Mouse (Mus musculus): ENCODE data around the gene Ppp1r3g. TPM values are rescaled to one million over a fixed set of nuclear protein-coding genes. Genes with fewer than 3 reads are reported as not detected.
A peak's percentile ranks its signal among the peaks of the same experiment; 100 is the strongest.
"Not testable (repeated sequence)": the region's sequence is repeated elsewhere in the genome, so short reads cannot be mapped to it uniquely, and the experiment has no call there.

The Ppp1r3g gene
- polyA plus RNA-seq, 1 experiment = 0.29 TPM

DNA sequence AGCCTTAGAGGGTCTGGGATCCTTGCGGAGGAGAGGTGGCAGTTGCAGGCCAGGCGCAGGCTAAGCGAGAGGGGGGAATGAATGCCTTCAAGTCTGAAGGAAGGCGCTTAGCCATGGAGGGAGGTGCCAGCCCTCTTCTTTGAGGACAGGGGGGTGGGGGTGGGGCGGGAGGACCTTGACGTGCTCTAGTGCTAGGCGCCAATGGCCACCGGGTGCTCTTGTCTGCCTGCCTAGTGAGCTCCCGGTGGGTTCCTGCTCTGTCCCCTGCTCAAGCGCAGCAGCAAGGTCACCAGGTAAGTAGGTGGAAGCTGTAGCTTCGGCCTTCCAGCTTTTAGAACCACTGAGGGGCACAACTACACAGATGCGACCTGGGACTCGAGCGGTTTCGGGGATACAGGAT is 9.1 kb downstream of the Ppp1r3g start:
- peak; percentile 38 for DNase-seq (ENCODE audit: low read depth)

DNA sequence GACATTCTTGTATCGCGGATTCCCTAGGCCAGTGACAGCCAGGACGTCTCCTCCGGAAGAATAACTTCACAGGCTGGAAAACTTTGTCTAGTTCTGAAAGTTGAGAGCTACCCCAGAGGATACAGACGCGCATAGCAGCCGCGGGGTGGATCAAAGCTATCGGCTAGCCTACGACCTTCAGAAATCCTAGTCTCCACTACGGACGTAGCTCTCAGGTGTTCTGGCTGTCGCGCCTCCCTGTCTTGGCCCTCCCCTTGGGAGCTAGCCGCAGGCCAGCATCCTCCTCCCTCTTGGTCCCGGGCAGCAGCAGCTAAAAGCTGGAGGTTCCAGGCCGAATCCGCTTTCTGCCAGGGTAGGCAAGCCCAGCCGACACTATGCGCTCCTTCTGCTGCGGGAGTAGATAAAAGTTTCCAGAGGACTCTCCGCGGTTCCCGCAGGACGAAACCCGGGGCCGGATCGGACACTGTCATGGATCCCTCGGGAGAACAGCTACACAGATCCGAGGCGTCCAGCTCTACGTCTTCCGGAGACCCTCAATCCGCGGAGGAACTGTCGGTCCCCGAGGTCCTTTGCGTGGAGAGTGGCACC is 9.6 kb downstream of the Ppp1r3g start:
- no peak for DNase-seq (ENCODE audit: low read depth)
- TF ChIP-seq POLR2A (IDR thresholded peaks at IDR 0.05; ENCODE audit: borderline replicate concordance, extremely low read depth, insufficient read depth, insufficient read length, poor library complexity, severe bottlenecking) = no peak
- TF ChIP-seq CTCF (IDR thresholded peaks at IDR 0.05; ENCODE audit: borderline replicate concordance, extremely low read depth, insufficient read depth, insufficient read length) = peak; percentile 4; the same call in 1 of the 2 replicates

More for the DNA sequence above, 9.1 kb downstream of the Ppp1r3g start:
- TF ChIP-seq CTCF (IDR thresholded peaks at IDR 0.05; ENCODE audit: borderline replicate concordance, extremely low read depth, insufficient read depth, insufficient read length) (no peak), POLR2A (IDR thresholded peaks at IDR 0.05; ENCODE audit: borderline replicate concordance, extremely low read depth, insufficient read depth, insufficient read length, poor library complexity, severe bottlenecking) (no peak)

DNA sequence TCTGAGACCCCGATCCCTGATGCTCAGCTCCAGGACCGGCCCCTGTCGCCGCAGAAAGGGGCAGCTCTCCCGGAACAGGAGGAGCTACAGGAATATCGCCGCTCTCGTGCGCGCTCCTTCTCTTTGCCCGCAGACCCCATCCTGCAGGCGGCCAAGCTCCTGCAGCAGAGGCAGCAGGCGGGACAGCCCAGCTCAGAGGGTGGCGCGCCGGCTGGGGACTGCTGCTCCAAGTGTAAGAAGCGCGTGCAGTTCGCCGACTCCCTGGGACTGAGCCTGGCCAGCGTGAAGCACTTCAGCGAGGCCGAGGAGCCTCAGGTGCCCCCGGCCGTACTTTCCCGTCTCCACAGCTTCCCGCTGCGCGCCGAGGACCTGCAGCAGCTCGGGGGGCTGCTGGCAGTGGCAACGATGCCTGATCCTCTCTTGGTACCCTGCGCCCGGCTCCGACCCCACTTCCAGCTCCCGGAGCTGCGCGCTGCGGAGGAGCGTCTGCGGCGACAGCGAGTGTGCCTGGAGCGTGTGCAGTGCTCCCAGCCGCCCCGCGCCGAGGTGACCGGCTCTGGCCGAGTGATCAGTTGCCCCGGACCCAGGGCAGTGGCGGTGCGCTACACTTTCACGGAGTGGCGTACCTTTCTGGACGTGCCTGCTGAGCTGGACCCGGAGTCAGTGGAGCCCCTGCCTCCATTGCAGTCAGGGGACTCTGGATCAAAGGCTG is 10.2 kb downstream of the Ppp1r3g start:
- no peak for TF ChIP-seq POLR2A (IDR thresholded peaks at IDR 0.05; ENCODE audit: borderline replicate concordance, extremely low read depth, insufficient read depth, insufficient read length, poor library complexity, severe bottlenecking)
- peak; percentile 77 for DNase-seq (ENCODE audit: low read depth)

- peak; percentile 35 for DNase-seq (ENCODE audit: low read depth)
- TF ChIP-seq CTCF (IDR thresholded peaks at IDR 0.05; ENCODE audit: borderline replicate concordance, extremely low read depth, insufficient read depth, insufficient read length) (no peak), POLR2A (IDR thresholded peaks at IDR 0.05; ENCODE audit: borderline replicate concordance, extremely low read depth, insufficient read depth, insufficient read length, poor library complexity, severe bottlenecking) (no peak)
Observed at GRCm38 (mm10) chr13:35969431-35969721, 10.7 kb downstream of the Ppp1r3g start.

DNA sequence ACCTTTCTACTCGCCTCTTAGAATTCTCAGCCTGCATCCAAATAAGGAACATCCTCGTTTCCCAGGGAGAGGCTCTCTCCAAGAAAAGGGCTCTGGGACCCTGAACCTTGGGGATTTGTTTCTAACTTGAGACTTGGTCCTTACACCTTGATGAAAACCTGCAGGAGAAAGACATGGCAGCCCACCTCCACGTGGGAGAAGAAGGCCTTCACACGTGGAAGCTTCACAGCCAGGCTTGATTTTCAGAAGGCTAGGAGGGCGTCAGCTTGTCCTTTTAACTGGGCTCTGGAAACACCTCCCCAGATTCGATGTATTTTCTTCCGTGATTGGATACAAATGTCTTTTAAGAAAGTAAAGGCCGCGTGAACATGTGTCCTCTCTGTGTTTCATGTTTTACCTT is 11.2 kb downstream of the Ppp1r3g start:
- TF ChIP-seq CTCF (IDR thresholded peaks at IDR 0.05; ENCODE audit: borderline replicate concordance, extremely low read depth, insufficient read depth, insufficient read length) (no peak), POLR2A (IDR thresholded peaks at IDR 0.05; ENCODE audit: borderline replicate concordance, extremely low read depth, insufficient read depth, insufficient read length, poor library complexity, severe bottlenecking) (no peak)
- DNase-seq (ENCODE audit: low read depth) = no peak

DNA sequence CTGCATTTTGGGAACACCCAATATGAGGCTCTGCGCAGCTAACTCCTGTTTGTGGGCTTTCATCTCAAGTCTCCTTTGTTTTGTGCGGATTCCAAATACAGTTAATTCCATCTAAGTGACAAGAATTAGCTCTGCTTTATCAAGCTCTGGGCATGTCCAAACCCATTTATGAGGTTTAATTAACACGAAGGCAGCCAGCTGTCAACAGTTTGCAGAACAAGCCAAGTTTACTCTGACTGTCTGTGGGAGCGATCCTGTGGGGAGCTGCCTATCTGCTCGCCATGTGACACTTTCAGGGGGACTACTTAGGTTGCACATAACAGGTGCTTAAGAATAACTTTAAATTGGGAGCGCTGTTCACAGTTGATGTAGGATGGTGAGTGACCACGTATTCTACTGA is 18.3 kb downstream of the Ppp1r3g start:
- TF ChIP-seq CTCF (IDR thresholded peaks at IDR 0.05; ENCODE audit: borderline replicate concordance, extremely low read depth, insufficient read depth, insufficient read length) (no peak), POLR2A (IDR thresholded peaks at IDR 0.05; ENCODE audit: borderline replicate concordance, extremely low read depth, insufficient read depth, insufficient read length, poor library complexity, severe bottlenecking) (no peak)
- DNase-seq (ENCODE audit: low read depth) = peak; percentile 76

- peak; percentile 75 for DNase-seq (ENCODE audit: low read depth)
- TF ChIP-seq CTCF (IDR thresholded peaks at IDR 0.05; ENCODE audit: borderline replicate concordance, extremely low read depth, insufficient read depth, insufficient read length) = no peak
- no peak for TF ChIP-seq POLR2A (IDR thresholded peaks at IDR 0.05; ENCODE audit: borderline replicate concordance, extremely low read depth, insufficient read depth, insufficient read length, poor library complexity, severe bottlenecking)
Observed at GRCm38 (mm10) chr13:35980471-35980870, 21.8 kb downstream of the Ppp1r3g start.

- no peak for DNase-seq (ENCODE audit: low read depth)
Observed at GRCm38 (mm10) chr13:35982985-35983384, 24.3 kb downstream of the Ppp1r3g start.

GRCm38 (mm10) chr13:35989329-35989728 is 30.7 kb downstream of the Ppp1r3g start:
- peak; percentile 61 for DNase-seq (ENCODE audit: low read depth)
- TF ChIP-seq CTCF (IDR thresholded peaks at IDR 0.05; ENCODE audit: borderline replicate concordance, extremely low read depth, insufficient read depth, insufficient read length) (no peak), POLR2A (IDR thresholded peaks at IDR 0.05; ENCODE audit: borderline replicate concordance, extremely low read depth, insufficient read depth, insufficient read length, poor library complexity, severe bottlenecking) (no peak)

More at GRCm38 (mm10) chr13:35982985-35983384, 24.3 kb downstream of the Ppp1r3g start:
- TF ChIP-seq POLR2A (IDR thresholded peaks at IDR 0.05; ENCODE audit: borderline replicate concordance, extremely low read depth, insufficient read depth, insufficient read length, poor library complexity, severe bottlenecking) = no peak
- no peak for TF ChIP-seq CTCF (IDR thresholded peaks at IDR 0.05; ENCODE audit: borderline replicate concordance, extremely low read depth, insufficient read depth, insufficient read length)

DNA sequence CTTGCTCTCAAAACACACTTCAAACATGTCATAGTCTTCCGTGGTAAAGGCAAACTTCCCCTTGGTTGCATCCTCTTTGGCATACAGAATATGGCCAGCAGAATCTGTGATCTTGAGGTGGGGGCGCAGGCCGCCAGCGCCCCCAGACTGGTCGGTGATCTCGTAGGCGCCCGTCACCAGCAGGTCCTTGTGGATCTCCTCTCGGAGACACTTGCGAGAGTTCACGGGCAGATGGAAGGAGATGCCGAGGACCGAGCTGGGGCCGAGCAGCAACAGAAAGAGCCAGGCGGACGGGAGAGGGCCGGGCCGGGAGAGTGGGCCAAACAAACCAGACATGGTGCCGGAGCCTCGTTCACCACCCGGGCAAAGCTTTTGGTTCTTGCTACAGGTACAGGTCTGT is 32.5 kb downstream of the Ppp1r3g start:
- DNase-seq (ENCODE audit: low read depth) = not testable (repeated sequence)

DNA sequence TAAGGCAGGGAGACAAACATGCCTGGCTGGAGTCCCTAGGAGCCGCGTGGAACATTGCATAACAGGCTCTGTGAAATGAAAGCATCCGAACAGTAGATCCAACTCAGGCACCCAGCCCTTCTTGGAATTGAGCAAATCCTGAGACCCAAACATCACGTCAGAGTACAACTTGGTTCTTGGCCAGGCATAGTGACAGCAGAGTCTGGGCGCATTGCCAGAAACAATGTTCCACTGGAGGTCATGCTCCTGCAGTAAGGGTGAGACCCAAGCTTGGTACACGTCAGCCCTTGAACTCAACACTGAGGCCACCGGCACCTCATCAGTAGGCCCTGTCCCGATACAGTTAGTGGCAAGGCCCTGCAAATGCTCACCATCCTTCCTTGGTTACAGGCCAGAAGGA is 35.4 kb downstream of the Ppp1r3g start:
- DNase-seq (ENCODE audit: low read depth) = peak; percentile 72
- TF ChIP-seq CTCF (IDR thresholded peaks at IDR 0.05; ENCODE audit: borderline replicate concordance, extremely low read depth, insufficient read depth, insufficient read length) (no peak), POLR2A (IDR thresholded peaks at IDR 0.05; ENCODE audit: borderline replicate concordance, extremely low read depth, insufficient read depth, insufficient read length, poor library complexity, severe bottlenecking) (no peak)

GRCm38 (mm10) chr13:35995231-35995630 is 36.6 kb downstream of the Ppp1r3g start:
- TF ChIP-seq CTCF (IDR thresholded peaks at IDR 0.05; ENCODE audit: borderline replicate concordance, extremely low read depth, insufficient read depth, insufficient read length) = no peak
- no peak for TF ChIP-seq POLR2A (IDR thresholded peaks at IDR 0.05; ENCODE audit: borderline replicate concordance, extremely low read depth, insufficient read depth, insufficient read length, poor library complexity, severe bottlenecking)
- DNase-seq (ENCODE audit: low read depth) = no peak
